Mouse (Mus musculus) liver, postnatal 0 days (tissue): ENCODE data around the gene Mxra7. TPM values are rescaled to one million over a fixed set of nuclear protein-coding genes. Genes with fewer than 3 reads are reported as not detected.
A peak's percentile ranks its signal among the peaks of the same experiment; 100 is the strongest.
"Not testable (repeated sequence)": the region's sequence is repeated elsewhere in the genome, so short reads cannot be mapped to it uniquely, and the experiment has no call there.

Experiments
- ATAC-seq: fragments of 200-750 bp; cut with Nextera tagmentation; 2 replicates; pipeline ENCODE4 v1.8.0; 2017; ENCODE audit warnings: mild to moderate bottlenecking, moderate library complexity
- DNase-seq: peaks from one replicate; pipeline ENCODE4 v3.0.0-alpha.2; 2016
- H3K27ac ChIP-seq: fragments of 300-500 bp; sonication (generic); 2 replicates; pipeline ENCODE4 v1.5.1; 2014; ENCODE audit warnings: antibody characterized with exemption, moderate library complexity, mild to moderate bottlenecking, low read depth
- H3K27me3 ChIP-seq: fragments of 300-500 bp; sonication (generic); 2 replicates; pipeline ENCODE4 v1.6.1; 2014; ENCODE audit warnings: low read length, control low read depth, mixed read lengths; ENCODE audit not compliant: insufficient read depth
- H3K36me3 ChIP-seq: fragments of 300-500 bp; sonication (generic); replicated peaks from 2 replicates; pipeline ENCODE4 v1.6.1; 2014; ENCODE audit warnings: mild to moderate bottlenecking, control low read depth, low read length, moderate library complexity, mixed read lengths; ENCODE audit not compliant: insufficient read depth
- H3K4me1 ChIP-seq: fragments of 300-500 bp; sonication (generic); 2 replicates; pipeline ENCODE4 v1.6.1; 2014; ENCODE audit warnings: antibody characterized with exemption, mild to moderate bottlenecking, control low read depth; ENCODE audit not compliant: insufficient read depth
- H3K4me2 ChIP-seq: fragments of 300-500 bp; sonication (generic); 2 replicates; pipeline ENCODE4 v1.6.1; 2014; ENCODE audit warnings: low read depth, mild to moderate bottlenecking, low read length, moderate library complexity, mixed read lengths
- H3K4me3 ChIP-seq: fragments of 300-500 bp; sonication (generic); 2 replicates; pipeline ENCODE4 v1.5.1; 2014; ENCODE audit warnings: low read depth, low read length
- H3K9ac ChIP-seq: fragments of 300-500 bp; sonication (generic); replicated peaks from 2 replicates; pipeline ENCODE4 v1.6.1; 2014; ENCODE audit warnings: mild to moderate bottlenecking, moderate library complexity
- H3K9me3 ChIP-seq: fragments of 300-500 bp; sonication (generic); 2 replicates; pipeline ENCODE4 v1.6.1; 2016; ENCODE audit warnings: mild to moderate bottlenecking, control low read depth, low read length, mixed read lengths
- CTCF ChIP-seq: sonication (generic); IDR thresholded peaks from 2 replicates; pipeline ENCODE4 v1.5.1; 2016; ENCODE audit warnings: antibody characterized with exemption, low read depth
- EP300 ChIP-seq: IDR thresholded peaks from 2 replicates; pipeline ENCODE4 v1.6.1; 2016; ENCODE audit warnings: antibody characterized with exemption, low read depth, mild to moderate bottlenecking
- WGBS: fragments of 180-500 bp; shearing (Covaris S2); extraction: QIAGEN DNeasy Blood & Tissue Kit; methylation state at CpG from one replicate; pipeline ENCODE4 v1.1.7; 2014; ENCODE audit not compliant: insufficient replicate concordance; 5-methylcytosine and 5-hydroxymethylcytosine counted together
- polyA plus RNA-seq: library from polyadenylated mRNA; unstranded; fragments of >200 nt; fragmentation: Nextera tagmentation; extraction: Ambion mirVana; gene quantifications from 2 replicates; pipeline ENCODE4 v1.2.1, GENCODE M21; 2015

Gene Mxra7
- polyA plus RNA-seq, 1 experiment from 2014 or later: 1.4 TPM

DNA sequence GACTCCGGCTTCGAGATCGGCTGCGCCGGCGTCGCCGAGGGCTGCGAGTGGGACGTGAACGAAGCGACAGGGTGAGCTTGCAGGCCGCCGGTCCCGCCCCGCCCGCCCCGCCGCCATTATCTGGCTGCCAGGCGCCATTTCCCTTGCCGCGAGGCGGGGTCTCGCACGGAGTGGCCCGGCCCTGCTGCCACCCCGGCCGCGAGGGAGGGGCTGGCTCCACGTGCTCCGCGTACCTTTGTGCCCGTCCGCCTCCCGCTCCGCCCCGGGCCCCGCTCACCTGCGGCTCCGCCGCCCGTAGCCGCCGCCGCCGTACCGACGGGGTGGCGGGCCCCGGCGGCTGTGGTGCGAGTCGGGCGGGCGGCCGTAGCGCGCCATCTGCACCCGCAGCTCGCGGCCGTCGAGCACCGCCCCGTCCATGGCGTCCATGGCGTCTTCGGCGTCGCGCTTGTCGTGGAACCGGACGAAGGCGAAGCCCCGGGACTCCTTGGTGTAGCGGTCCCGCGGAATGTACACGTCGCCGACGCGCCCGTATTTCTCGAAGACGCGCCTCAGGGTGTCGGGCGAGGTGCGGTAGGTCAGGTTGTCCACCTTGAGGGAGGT lies 24.5 kb upstream of the Mxra7 start, which contains the start of gene Mfsd11:
Mfsd11 (plus strand) TSS at position 150 of the 600 bp plus-strand sequence.
- no peaks in the 10 kb centered on the region for H3K9me3 ChIP-seq
- H3K4me1 ChIP-seq: 0 out of 2 replicates have a peak, but pooled peaks cover 2% of the 10 kb centered on the region
- no peak for TF ChIP-seq EP300
- TF ChIP-seq CTCF: no peak
- H3K36me3 ChIP-seq: peaks cover 26% of the 10 kb centered on the region
- H3K4me3 ChIP-seq: peak within 1 kb of the TSS; percentile 95
- under 1% methylated on average over 68 of the region's 91 CpGs for WGBS
- H3K9ac ChIP-seq: peak within 1 kb of the TSS; percentile 98
- peak within 1 kb of the TSS; percentile 81 for H3K4me2 ChIP-seq
- ATAC-seq: peak; percentile 35
- DNase-seq: peak; percentile 88
- H3K27ac ChIP-seq: peak within 1 kb of the TSS; percentile 99
- H3K27me3 ChIP-seq: no peaks in the 10 kb centered on the region

DNA sequence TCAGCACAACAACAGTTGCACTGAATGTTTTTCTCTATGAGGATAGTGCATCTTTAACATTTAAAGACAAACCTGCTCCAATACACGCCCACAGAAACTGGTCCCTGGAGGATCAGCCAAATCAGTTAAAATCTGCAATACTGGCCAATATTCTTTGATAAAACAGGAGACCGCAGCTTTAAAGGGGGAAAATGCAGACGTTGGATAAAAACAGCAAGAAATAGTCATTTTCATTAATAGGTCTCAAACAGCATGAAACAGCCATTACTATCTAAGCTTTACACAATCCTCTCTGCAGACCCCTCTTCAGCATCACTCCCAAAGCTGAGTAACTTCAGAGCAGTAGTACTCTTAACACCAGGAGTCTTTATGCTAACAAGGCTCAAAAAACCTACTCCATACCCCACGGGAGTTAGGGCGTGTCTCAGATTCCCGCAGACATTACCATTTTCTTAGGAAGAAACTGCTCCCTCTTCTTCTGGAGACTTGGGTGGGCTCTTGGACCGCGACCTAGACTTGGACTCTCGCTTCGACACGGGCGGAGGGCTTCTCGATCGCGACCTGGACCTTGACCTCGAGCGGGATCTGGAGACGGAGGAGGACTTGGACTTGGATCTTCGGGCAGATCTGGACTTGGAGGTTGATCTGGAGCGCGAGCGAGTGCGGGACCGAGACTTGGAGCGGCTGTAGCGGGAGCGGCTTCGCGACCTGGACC lies 23.9 kb upstream of the Mxra7 start:
- Histone ChIP-seq H3K36me3 (peaks cover 30% of the 10 kb centered on the region), H3K27ac (peak overlapping the region; percentile 99), H3K4me2 (peak overlapping the region; percentile 81), H3K4me1 (0 out of 2 replicates have a peak, but pooled peaks cover 2% of the 10 kb centered on the region), H3K9me3 (no peaks in the 10 kb centered on the region), H3K27me3 (no peaks in the 10 kb centered on the region), H3K9ac (peak overlapping the region; percentile 98), H3K4me3 (peak overlapping the region; percentile 95)
- TF ChIP-seq CTCF (no peak), EP300 (no peak)
- under 1% methylated on average over 29 of the region's 29 CpGs for WGBS
- DNase-seq: no peak
- ATAC-seq: no peak

- H3K27ac ChIP-seq: peak overlapping the region; percentile 30
- no peak for DNase-seq
- no peaks in the 10 kb centered on the region for H3K9me3 ChIP-seq
- 0 out of 2 replicates have a peak, but pooled peaks cover 2% of the 10 kb centered on the region for H3K4me1 ChIP-seq
- H3K4me2 ChIP-seq: peak overlapping the region; percentile 81
- H3K4me3 ChIP-seq: peak overlapping the region; percentile 95
- no peak for TF ChIP-seq CTCF
- TF ChIP-seq EP300: no peak
- H3K9ac ChIP-seq: peak overlapping the region; percentile 98
- H3K36me3 ChIP-seq: peaks cover 30% of the 10 kb centered on the region
- WGBS: 9% methylated on average over 6 of the region's 6 CpGs
- H3K27me3 ChIP-seq: no peaks in the 10 kb centered on the region
- ATAC-seq: no peak
Measured at GRCm38 (mm10) chr11:116850833-116851477, 23.1 kb upstream of the Mxra7 start.

- ATAC-seq (no peak), DNase-seq (no peak)
- H3K4me2 ChIP-seq: peak overlapping the region; percentile 81
- no peak overlapping the region; the same call in 1 of the 2 replicates for H3K9ac ChIP-seq
- H3K27me3 ChIP-seq: no peaks in the 10 kb centered on the region
- H3K27ac ChIP-seq: no peak overlapping the region
- WGBS: 20% methylated on average over 4 of the region's 4 CpGs
- H3K4me1 ChIP-seq: 0 out of 2 replicates have a peak, but pooled peaks cover 2% of the 10 kb centered on the region
- peak overlapping the region; percentile 95 for H3K4me3 ChIP-seq
- peaks cover 30% of the 10 kb centered on the region for H3K36me3 ChIP-seq
- H3K9me3 ChIP-seq: no peaks in the 10 kb centered on the region
- TF ChIP-seq EP300 (peak; percentile 15; the same call in 1 of the 2 replicates), CTCF (no peak)
Measured at GRCm38 (mm10) chr11:116850085-116850484, 22.2 kb upstream of the Mxra7 start.

DNA sequence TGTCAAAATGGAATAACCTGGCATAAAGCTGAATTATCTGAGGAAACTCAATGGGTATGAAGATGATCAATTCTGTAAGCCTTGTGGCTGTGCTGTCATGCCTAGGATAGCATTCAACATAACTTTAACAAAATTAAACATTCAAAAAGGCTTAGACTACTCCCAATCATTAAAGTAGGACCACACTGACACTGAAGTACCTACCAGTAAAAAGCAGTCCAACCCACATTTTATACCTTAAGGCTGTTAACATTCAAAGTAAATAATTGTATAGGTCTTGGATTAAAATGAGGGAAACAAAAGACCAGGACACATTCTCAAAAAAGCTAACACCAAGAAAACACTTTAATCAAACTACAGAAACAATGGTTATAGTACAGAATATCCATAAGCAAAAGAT lies 21.7 kb upstream of the Mxra7 start:
- H3K4me2 ChIP-seq: peak overlapping the region; percentile 2; the same call in 1 of the 2 replicates
- TF ChIP-seq EP300 (no peak), CTCF (no peak)
- no peaks in the 10 kb centered on the region for H3K9me3 ChIP-seq
- DNase-seq (no peak), ATAC-seq (no peak)
- no peak overlapping the region for H3K4me3 ChIP-seq
- H3K27ac ChIP-seq: no peak overlapping the region
- H3K4me1 ChIP-seq: peaks cover 4% of the 10 kb centered on the region; the same call in 1 of the 2 replicates
- H3K9ac ChIP-seq: no peak overlapping the region
- no peaks in the 10 kb centered on the region for H3K27me3 ChIP-seq
- H3K36me3 ChIP-seq: peaks cover 30% of the 10 kb centered on the region

DNA sequence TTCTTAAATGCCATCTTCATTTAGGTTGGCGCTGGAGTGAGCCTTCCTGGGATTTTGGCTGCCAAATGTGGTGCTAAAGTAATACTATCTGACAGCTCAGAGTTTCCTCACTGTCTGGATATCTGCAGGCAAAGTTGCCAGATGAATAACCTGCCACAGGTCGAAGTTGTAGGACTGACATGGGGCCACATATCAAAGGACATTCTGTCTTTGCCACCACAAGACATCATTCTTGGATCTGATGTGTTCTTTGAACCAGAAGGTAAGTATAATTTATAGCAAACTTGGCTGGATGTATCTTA lies 21.0 kb upstream of the Mxra7 start:
- H3K9ac ChIP-seq, H3K4me2 ChIP-seq, H3K27ac ChIP-seq, H3K9me3 ChIP-seq, H3K4me3 ChIP-seq, H3K27me3 ChIP-seq, DNase-seq, ATAC-seq: not testable (repeated sequence)
- H3K36me3 ChIP-seq: peaks cover 30% of the 10 kb centered on the region
- WGBS: 65% methylated on average over 2 of the region's 2 CpGs
- H3K4me1 ChIP-seq: peaks cover 11% of the 10 kb centered on the region; the same call in 1 of the 2 replicates
